Mouse (Mus musculus): Measurements from ENCODE around the gene Macc1. TPM values are rescaled to one million over a fixed set of nuclear protein-coding genes. Genes with fewer than 3 reads are reported as not detected.

The Macc1 gene
- polyA plus RNA-seq, 1 experiment from 2014 or later, result not detected

DNA sequence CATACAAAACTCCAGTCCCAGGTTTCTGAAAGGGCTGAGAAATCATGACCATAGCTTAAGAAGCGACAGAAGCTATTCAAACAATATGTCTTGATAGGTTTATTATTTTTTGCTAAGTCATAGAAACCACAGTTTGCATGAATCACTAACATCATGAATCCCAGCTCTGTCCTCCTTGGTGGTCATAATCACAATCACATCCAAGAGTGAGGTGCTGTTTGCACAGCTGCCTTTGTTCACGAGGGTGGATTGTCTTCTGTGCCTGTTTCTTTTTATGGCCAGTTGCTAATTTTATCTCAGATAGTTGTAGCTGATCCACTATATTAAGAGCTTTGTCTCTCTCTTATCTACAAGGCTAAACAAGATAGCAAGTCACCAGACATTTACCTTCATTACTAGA is 72.6 kb downstream of the Macc1 start:
- H3K4me3 ChIP-seq (ENCODE audit: control insufficient read depth in 1 of 2, insufficient read depth in 1 of 2, low read depth in 1 of 2, low read length in 2 of 2), result no peak overlapping the region
- ATAC-seq (ENCODE audit: insufficient number of reproducible peaks, insufficient read depth, low FRiP score, low read depth), result no peak
- WGBS, result 39% methylated on average over 2 of the region's 2 CpGs
- no peaks in the 10 kb centered on the region for H3K36me3 ChIP-seq (ENCODE audit: control insufficient read depth, insufficient read depth, low read length)
- H3K4me2 ChIP-seq (ENCODE audit: low read length), result no peak overlapping the region
- H3K9me3 ChIP-seq (ENCODE audit: control insufficient read depth, low read length), result no peaks in the 10 kb centered on the region
- H3K9ac ChIP-seq (ENCODE audit: low read length), result no peak overlapping the region
- H3K4me1 ChIP-seq (ENCODE audit: control insufficient read depth in 2 of 2, insufficient read depth in 2 of 2, low read length in 2 of 2), result peaks cover 0 to 3% of the 10 kb centered on the region in 2 experiments; a peak in 1 of 4 replicates
- no peaks in the 10 kb centered on the region for H3K27me3 ChIP-seq (ENCODE audit: control insufficient read depth, insufficient read depth, low read length)
- H3K27ac ChIP-seq (replicated peaks in 1 of 2; ENCODE audit: control insufficient read depth in 1 of 2, insufficient read depth in 1 of 2, low read depth in 2 of 2, low read length in 2 of 2), result no peak overlapping the region

DNA sequence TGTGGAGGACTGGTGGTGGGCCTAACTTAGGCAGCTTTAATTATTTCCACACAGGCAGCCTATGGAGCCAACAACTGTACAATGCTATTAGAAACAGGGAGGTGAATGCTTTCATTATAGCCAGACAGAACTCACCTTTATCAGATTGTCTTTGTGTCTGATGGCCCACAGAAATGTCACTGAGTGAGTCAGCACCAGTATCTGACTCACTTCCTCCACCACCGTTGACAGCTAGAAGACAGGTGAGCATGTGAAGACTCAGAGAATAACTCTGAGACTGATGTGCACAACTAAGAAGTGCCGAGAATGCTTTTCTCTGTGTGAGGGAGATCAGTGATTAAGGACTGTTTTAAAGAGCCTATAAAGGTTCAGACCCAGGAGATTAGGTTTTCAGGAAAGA is 73.9 kb downstream of the Macc1 start:
- no peaks in the 10 kb centered on the region for H3K27me3 ChIP-seq (ENCODE audit: control insufficient read depth, insufficient read depth, low read length)

DNA sequence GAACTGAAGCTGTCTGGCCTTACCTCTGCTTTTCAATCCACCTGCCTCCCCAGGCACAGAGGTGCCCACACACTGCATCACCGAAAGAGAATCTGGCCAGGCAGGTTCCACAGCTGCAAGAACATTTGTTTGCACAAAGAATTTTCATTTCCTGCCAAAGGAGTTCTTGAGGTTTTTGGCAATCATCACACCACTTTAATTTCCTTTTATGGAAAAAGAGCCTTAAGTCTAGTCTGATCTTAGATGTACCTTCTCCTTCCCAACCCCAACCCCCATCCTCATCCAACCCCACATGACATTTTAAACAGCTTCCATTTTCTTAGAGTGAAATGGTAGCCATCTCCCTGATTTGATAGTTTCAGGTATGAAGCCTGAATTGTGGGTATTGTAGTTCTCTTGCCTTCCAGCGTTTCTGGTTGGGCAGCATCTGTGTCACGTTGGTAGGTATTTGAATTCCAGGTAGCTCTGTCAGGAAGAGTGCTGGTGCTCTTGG is 76.2 kb downstream of the Macc1 start:
- no peak for ATAC-seq (ENCODE audit: insufficient number of reproducible peaks, insufficient read depth, low FRiP score, low read depth)

More for the DNA sequence above, 73.9 kb downstream of the Macc1 start:
- H3K4me3 ChIP-seq (ENCODE audit: control insufficient read depth in 1 of 2, insufficient read depth in 1 of 2, low read depth in 1 of 2, low read length in 2 of 2), result no peak overlapping the region
- no peaks in the 10 kb centered on the region for H3K36me3 ChIP-seq (ENCODE audit: control insufficient read depth, insufficient read depth, low read length)
- no peak overlapping the region for H3K9ac ChIP-seq (ENCODE audit: low read length)
- no peak overlapping the region for H3K27ac ChIP-seq (replicated peaks in 1 of 2; ENCODE audit: control insufficient read depth in 1 of 2, insufficient read depth in 1 of 2, low read depth in 2 of 2, low read length in 2 of 2)
- no peak for ATAC-seq (ENCODE audit: insufficient number of reproducible peaks, insufficient read depth, low FRiP score, low read depth)
- H3K9me3 ChIP-seq (ENCODE audit: control insufficient read depth, low read length), result no peaks in the 10 kb centered on the region
- peaks cover 0 to 3% of the 10 kb centered on the region in 2 experiments; a peak in 1 of 4 replicates for H3K4me1 ChIP-seq (ENCODE audit: control insufficient read depth in 2 of 2, insufficient read depth in 2 of 2, low read length in 2 of 2)
- H3K4me2 ChIP-seq (ENCODE audit: low read length), result no peak overlapping the region
- 37% methylated on average over 2 of the region's 2 CpGs for WGBS

DNA sequence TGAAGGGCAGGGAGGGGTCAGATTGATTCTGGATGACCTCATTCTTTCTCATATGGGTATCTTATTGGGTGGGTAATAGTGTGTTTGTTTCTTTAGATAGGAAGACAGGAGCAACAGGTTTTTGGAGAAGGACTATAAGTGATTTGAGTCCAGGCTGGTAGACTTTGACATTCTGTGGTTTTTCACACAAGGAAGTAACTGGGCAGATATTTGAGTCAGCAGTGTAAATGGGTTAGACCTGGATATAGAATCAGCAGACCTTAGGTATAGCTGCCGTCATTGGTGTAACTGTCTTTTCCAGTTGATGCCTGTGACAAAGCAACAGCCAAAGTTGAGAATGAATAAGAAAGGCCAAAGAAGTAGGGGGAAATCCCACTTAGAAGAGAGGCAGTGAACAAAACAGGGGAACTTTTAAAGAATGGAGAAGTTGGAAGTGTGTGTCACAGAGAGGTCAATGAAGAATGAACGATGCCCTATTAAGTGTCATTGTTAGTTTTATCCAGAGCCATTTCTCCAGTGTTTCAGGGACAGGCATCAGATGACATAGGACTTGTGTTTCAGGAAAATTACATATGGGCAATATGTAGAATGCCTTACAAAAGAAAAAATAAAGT is 84.1 kb downstream of the Macc1 start:
- WGBS, result 84% methylated on average over 2 of the region's 2 CpGs
- Histone ChIP-seq H3K27me3 (ENCODE audit: control insufficient read depth, insufficient read depth, low read length) (no peaks in the 10 kb centered on the region), H3K36me3 (ENCODE audit: control insufficient read depth, insufficient read depth, low read length) (no peaks in the 10 kb centered on the region), H3K4me2 (ENCODE audit: low read length) (no peak overlapping the region), H3K9me3 (ENCODE audit: control insufficient read depth, low read length) (no peaks in the 10 kb centered on the region), H3K27ac (replicated peaks in 1 of 2; ENCODE audit: control insufficient read depth in 1 of 2, insufficient read depth in 1 of 2, low read depth in 2 of 2, low read length in 2 of 2) (no peak overlapping the region), H3K9ac (ENCODE audit: low read length) (no peak overlapping the region), H3K4me1 (ENCODE audit: control insufficient read depth in 2 of 2, insufficient read depth in 2 of 2, low read length in 2 of 2) (no peaks in the 10 kb centered on the region), H3K4me3 (ENCODE audit: control insufficient read depth in 1 of 2, insufficient read depth in 1 of 2, low read depth in 1 of 2, low read length in 2 of 2) (no peak overlapping the region)
- no peak for ATAC-seq (ENCODE audit: insufficient number of reproducible peaks, insufficient read depth, low FRiP score, low read depth)

More for the DNA sequence above, 76.2 kb downstream of the Macc1 start:
- Histone ChIP-seq H3K9me3 (ENCODE audit: control insufficient read depth, low read length) (no peaks in the 10 kb centered on the region), H3K36me3 (ENCODE audit: control insufficient read depth, insufficient read depth, low read length) (no peaks in the 10 kb centered on the region), H3K4me2 (ENCODE audit: low read length) (no peak overlapping the region), H3K9ac (ENCODE audit: low read length) (no peak overlapping the region), H3K27me3 (ENCODE audit: control insufficient read depth, insufficient read depth, low read length) (no peaks in the 10 kb centered on the region), H3K4me3 (ENCODE audit: control insufficient read depth in 1 of 2, insufficient read depth in 1 of 2, low read depth in 1 of 2, low read length in 2 of 2) (no peak overlapping the region), H3K4me1 (ENCODE audit: control insufficient read depth in 2 of 2, insufficient read depth in 2 of 2, low read length in 2 of 2) (peaks cover 0 to 3% of the 10 kb centered on the region in 2 experiments; a peak in 1 of 4 replicates), H3K27ac (replicated peaks in 1 of 2; ENCODE audit: control insufficient read depth in 1 of 2, insufficient read depth in 1 of 2, low read depth in 2 of 2, low read length in 2 of 2) (no peak overlapping the region)
- 50% methylated on average over 3 of the region's 3 CpGs for WGBS

DNA sequence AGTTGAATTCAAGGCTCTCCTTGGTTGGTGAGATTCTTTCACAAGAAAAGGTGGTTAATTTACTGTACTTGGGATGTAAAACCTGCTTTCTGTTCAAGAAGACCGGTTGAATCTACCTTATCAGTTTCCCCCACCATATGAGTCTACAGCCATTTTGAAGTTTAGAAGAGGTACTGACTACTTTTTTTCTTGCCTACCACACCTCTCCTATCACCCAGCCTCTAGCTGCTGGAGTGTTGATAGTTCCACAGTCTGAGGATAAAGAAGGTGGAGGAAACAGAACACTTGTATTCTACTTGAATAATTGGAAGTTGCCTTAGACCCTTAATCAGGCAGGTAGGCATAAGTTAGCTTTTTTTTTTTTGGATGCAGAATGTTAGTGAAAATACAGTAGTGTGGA is 88.2 kb downstream of the Macc1 start:
- no peaks in the 10 kb centered on the region for H3K36me3 ChIP-seq (ENCODE audit: control insufficient read depth, insufficient read depth, low read length)
- ATAC-seq (ENCODE audit: insufficient number of reproducible peaks, insufficient read depth, low FRiP score, low read depth), result no peak
- H3K4me1 ChIP-seq (ENCODE audit: control insufficient read depth in 2 of 2, insufficient read depth in 2 of 2, low read length in 2 of 2), result no peaks in the 10 kb centered on the region
- 73% methylated on average over 1 of the region's 1 CpGs for WGBS
- H3K27ac ChIP-seq (replicated peaks in 1 of 2; ENCODE audit: control insufficient read depth in 1 of 2, insufficient read depth in 1 of 2, low read depth in 2 of 2, low read length in 2 of 2), result no peak overlapping the region
- H3K27me3 ChIP-seq (ENCODE audit: control insufficient read depth, insufficient read depth, low read length), result no peaks in the 10 kb centered on the region
- no peak overlapping the region for H3K4me3 ChIP-seq (ENCODE audit: control insufficient read depth in 1 of 2, insufficient read depth in 1 of 2, low read depth in 1 of 2, low read length in 2 of 2)
- H3K4me2 ChIP-seq (ENCODE audit: low read length), result no peak overlapping the region
- no peak overlapping the region for H3K9ac ChIP-seq (ENCODE audit: low read length)
- H3K9me3 ChIP-seq (ENCODE audit: control insufficient read depth, low read length), result no peaks in the 10 kb centered on the region

DNA sequence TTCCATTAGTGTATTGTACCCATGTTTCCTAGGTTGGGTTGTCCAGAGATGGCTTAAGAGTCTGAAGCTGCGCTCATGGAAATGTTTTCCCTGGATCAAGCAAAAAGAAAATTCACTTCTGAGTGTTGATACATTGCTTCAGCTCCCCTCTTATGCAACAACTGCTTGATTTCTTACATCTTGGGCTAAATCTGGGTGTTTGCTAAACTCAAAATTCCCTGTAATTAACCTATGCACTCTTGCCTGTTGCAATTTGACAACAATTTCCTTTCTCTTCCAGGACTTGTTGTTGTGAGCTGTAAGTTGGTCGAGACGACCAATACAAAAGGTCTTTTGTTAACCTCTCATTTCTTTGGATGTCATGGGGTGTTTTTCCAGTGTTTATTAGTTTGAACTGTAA is 88.7 kb downstream of the Macc1 start:
- no peaks in the 10 kb centered on the region for H3K36me3 ChIP-seq (ENCODE audit: control insufficient read depth, insufficient read depth, low read length)
- no peak for ATAC-seq (ENCODE audit: insufficient number of reproducible peaks, insufficient read depth, low FRiP score, low read depth)
- no peak overlapping the region for H3K4me2 ChIP-seq (ENCODE audit: low read length)
- H3K4me3 ChIP-seq (ENCODE audit: control insufficient read depth in 1 of 2, insufficient read depth in 1 of 2, low read depth in 1 of 2, low read length in 2 of 2), result no peak overlapping the region
- 77% methylated on average over 3 of the region's 3 CpGs for WGBS
- no peak overlapping the region for H3K9ac ChIP-seq (ENCODE audit: low read length)
- no peaks in the 10 kb centered on the region for H3K4me1 ChIP-seq (ENCODE audit: control insufficient read depth in 2 of 2, insufficient read depth in 2 of 2, low read length in 2 of 2)
- no peaks in the 10 kb centered on the region for H3K27me3 ChIP-seq (ENCODE audit: control insufficient read depth, insufficient read depth, low read length)
- H3K27ac ChIP-seq (replicated peaks in 1 of 2; ENCODE audit: control insufficient read depth in 1 of 2, insufficient read depth in 1 of 2, low read depth in 2 of 2, low read length in 2 of 2), result no peak overlapping the region
- no peaks in the 10 kb centered on the region for H3K9me3 ChIP-seq (ENCODE audit: control insufficient read depth, low read length)

DNA sequence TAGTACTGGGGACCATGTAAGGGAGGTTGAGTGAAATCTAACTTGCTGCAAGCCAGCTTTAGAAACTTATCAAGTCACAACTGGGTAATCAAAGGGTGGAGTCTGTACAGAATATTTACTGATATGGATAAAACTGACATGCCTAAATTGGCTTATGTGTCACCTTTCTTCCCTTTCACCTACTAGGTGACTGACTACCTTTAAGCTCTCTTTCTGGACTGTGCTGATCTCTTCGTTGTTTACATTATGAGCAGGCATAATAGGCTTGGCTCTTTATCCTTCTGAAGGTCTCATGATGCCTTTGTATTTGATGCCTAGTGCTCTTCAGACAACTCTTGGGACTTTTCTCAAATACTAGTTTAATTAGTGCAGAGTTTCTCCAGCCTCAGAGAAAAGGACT is 90.7 kb downstream of the Macc1 start:
- Histone ChIP-seq H3K27me3 (ENCODE audit: control insufficient read depth, insufficient read depth, low read length) (no peaks in the 10 kb centered on the region), H3K4me2 (ENCODE audit: low read length) (no peak overlapping the region), H3K4me1 (ENCODE audit: control insufficient read depth in 2 of 2, insufficient read depth in 2 of 2, low read length in 2 of 2) (no peaks in the 10 kb centered on the region), H3K27ac (replicated peaks in 1 of 2; ENCODE audit: control insufficient read depth in 1 of 2, insufficient read depth in 1 of 2, low read depth in 2 of 2, low read length in 2 of 2) (no peak overlapping the region), H3K9me3 (ENCODE audit: control insufficient read depth, low read length) (no peaks in the 10 kb centered on the region), H3K36me3 (ENCODE audit: control insufficient read depth, insufficient read depth, low read length) (no peaks in the 10 kb centered on the region), H3K4me3 (ENCODE audit: control insufficient read depth in 1 of 2, insufficient read depth in 1 of 2, low read depth in 1 of 2, low read length in 2 of 2) (no peak overlapping the region), H3K9ac (ENCODE audit: low read length) (no peak overlapping the region)
- no peak for ATAC-seq (ENCODE audit: insufficient number of reproducible peaks, insufficient read depth, low FRiP score, low read depth)
- 87% methylated on average over 1 of the region's 1 CpGs for WGBS

DNA sequence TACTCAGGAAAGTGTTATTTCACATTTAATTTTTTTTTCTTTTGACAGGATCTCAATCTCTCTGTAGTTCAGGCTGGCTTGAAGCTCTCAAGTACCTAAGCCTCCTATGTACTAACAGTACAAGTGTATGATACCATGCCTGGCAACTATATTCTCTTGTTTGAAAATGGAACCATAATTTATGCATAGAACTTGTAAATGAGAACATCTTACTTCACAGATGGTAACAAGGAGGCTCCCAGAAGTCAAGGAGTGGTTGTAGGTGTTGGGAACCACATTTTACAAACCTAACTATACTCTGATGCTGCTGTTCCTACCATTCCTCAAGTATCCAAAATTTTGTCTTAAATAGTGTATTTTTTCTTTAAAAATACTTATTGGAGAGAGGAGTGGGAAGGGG is 96.5 kb downstream of the Macc1 start:
- no peaks in the 10 kb centered on the region for H3K36me3 ChIP-seq (ENCODE audit: control insufficient read depth, insufficient read depth, low read length)
- H3K9me3 ChIP-seq (ENCODE audit: control insufficient read depth, low read length), result no peaks in the 10 kb centered on the region
- H3K27me3 ChIP-seq (ENCODE audit: control insufficient read depth, insufficient read depth, low read length), result no peaks in the 10 kb centered on the region
- H3K27ac ChIP-seq (replicated peaks in 1 of 2; ENCODE audit: control insufficient read depth in 1 of 2, insufficient read depth in 1 of 2, low read depth in 2 of 2, low read length in 2 of 2), result no peak overlapping the region
- H3K9ac ChIP-seq (ENCODE audit: low read length), result no peak overlapping the region
- H3K4me2 ChIP-seq (ENCODE audit: low read length), result no peak overlapping the region
- no peaks in the 10 kb centered on the region for H3K4me1 ChIP-seq (ENCODE audit: control insufficient read depth in 2 of 2, insufficient read depth in 2 of 2, low read length in 2 of 2)
- no peak for ATAC-seq (ENCODE audit: insufficient number of reproducible peaks, insufficient read depth, low FRiP score, low read depth)
- no peak overlapping the region for H3K4me3 ChIP-seq (ENCODE audit: control insufficient read depth in 1 of 2, insufficient read depth in 1 of 2, low read depth in 1 of 2, low read length in 2 of 2)
